Mouse (Mus musculus): ENCODE data around the gene Dupd1.

- TF ChIP-seq CTCF (IDR thresholded peaks at IDR 0.05; ENCODE audit: borderline replicate concordance, extremely low read depth, insufficient read depth, insufficient read length) (no peak), POLR2A (IDR thresholded peaks at IDR 0.05; ENCODE audit: borderline replicate concordance, extremely low read depth, insufficient read depth, insufficient read length, poor library complexity, severe bottlenecking) (no peak)
Measured at GRCm38 (mm10) chr14:21761560-21761959, 47.2 kb upstream of the Dupd1 start.

Measured in brain, embryonic 14.5 days (tissue).